Mouse (Mus musculus) ovary, adult 18-20 months (tissue): ENCODE measurements at regions not wholly inside any gene's neighbourhood (a gene's known extent, or its start where the extent isn't known, plus 50 kb on each side); places are given as distances from the start of the nearest gene placed in this dataset.
A peak's percentile ranks its signal among the peaks of the same experiment; 100 is the strongest.

ENCODE experiments used
- DNase-seq: peaks from one replicate; pipeline ENCODE4 v3.0.0; 2022; ENCODE audit warnings: low spot score, mixed read lengths

- DNase-seq = no peak
Measured at GRCm38 (mm10) chr9:59153126-59153525, 116.9 kb upstream of the Neo1 start.

- DNase-seq = no peak
Measured at GRCm38 (mm10) chr9:59144256-59144800, 108.1 kb upstream of the Neo1 start.

- no peak for DNase-seq
Measured at GRCm38 (mm10) chr9:59143610-59144009, 107.4 kb upstream of the Neo1 start.

- peak; percentile 12 for DNase-seq
Measured at GRCm38 (mm10) chr9:59134171-59135041, 98.2 kb upstream of the Neo1 start.

DNA sequence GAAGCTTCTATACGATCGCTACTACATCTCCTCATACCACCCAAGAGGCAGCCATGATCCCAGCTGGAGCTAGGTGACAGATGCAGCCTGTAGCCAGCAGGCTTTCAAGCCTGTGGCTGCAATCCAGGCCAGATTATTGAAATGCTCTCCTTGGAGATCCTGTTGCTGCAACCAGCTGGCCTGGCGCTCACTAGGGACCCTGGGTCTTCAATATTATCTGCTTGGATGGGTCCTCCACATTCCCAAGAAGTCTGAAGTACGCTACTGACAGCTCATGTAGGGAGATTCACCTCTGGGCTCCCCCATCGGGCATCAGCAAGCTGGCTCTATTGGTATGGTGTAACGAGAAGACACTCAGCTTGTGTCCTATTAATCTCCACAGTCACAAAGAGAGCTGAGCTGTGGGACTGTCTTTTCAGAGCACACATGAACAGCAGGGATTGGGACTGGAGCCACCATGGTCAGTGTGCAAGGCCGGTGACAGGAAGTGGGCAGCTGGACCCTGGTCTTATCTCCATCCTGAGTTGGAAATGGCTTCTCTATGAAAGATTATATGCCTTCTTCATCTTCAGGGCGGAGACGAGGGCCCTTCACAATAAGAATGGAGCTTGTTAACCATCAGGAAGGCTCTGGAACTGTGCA lies 93.6 kb upstream of the Neo1 start:
- DNase-seq = no peak

GRCm38 (mm10) chr9:59129252-59129651 lies 93.0 kb upstream of the Neo1 start:
- no peak for DNase-seq

DNA sequence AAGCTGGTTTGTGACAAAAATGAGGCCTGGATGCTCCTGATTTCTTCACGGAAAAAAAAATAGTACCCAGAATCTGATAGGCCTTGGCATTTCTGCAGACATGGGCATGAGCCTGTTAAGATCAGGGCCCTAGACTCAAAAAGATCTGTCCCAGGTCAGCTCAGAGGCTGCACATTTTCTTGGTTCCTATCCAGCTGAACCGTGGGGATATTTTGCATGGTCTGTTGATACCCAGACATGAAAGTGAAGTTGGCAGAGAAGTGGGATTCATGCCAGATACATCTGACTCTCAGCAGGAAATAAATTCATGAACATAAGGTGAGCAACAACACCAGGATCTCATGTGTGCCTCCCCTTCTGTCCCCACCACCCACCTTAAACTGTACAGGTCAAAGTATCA lies 91.8 kb upstream of the Neo1 start:
- DNase-seq = no peak

GRCm38 (mm10) chr9:59125886-59126285 lies 89.6 kb upstream of the Neo1 start:
- no peak for DNase-seq

- no peak for DNase-seq
Measured at GRCm38 (mm10) chr9:59116561-59116960, 80.3 kb upstream of the Neo1 start.

GRCm38 (mm10) chr9:59113859-59114258 lies 77.6 kb upstream of the Neo1 start:
- DNase-seq = no peak

DNA sequence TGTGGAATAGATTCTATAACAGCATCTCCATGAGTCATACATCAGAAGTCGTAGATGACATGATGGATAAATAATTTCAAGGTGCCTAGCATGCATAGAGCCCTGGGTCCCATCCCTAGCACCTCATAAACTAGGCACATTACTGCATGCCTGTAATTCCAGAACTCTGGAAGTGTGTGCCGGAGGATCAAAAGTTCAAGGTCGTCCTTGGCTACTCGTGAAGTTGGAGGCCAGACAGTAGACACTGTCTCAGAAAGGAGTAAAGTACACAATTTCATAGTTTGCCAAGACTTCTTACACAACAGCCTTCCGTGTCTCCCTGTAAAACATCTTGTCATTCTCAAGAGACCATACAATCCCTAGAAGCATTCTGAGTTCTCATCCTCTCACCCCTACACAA lies 63.5 kb upstream of the Neo1 start:
- no peak for DNase-seq

GRCm38 (mm10) chr9:59097564-59097963 lies 61.3 kb upstream of the Neo1 start:
- DNase-seq = no peak

GRCm38 (mm10) chr9:59096551-59097268 lies 60.5 kb upstream of the Neo1 start:
- no peak for DNase-seq

DNA sequence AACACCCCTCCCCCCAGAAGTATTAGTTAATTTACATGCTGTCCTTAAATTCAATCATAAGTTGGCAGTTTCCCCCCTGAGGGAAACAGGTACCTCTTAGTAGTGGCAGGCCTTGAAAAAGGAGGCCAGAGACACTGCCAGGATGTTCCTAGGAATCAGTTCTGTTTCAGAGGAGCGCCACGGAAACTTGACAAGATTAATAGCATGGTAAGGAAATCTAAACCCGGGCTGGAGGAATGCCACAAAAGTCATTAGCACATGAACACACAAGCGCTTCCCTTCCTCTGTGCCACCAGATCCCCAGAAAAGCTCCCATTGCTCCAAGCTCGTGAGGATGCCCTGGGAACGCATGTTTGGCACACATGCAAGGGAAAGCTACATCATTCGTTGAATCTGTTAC lies 59.4 kb upstream of the Neo1 start:
- no peak for DNase-seq

DNA sequence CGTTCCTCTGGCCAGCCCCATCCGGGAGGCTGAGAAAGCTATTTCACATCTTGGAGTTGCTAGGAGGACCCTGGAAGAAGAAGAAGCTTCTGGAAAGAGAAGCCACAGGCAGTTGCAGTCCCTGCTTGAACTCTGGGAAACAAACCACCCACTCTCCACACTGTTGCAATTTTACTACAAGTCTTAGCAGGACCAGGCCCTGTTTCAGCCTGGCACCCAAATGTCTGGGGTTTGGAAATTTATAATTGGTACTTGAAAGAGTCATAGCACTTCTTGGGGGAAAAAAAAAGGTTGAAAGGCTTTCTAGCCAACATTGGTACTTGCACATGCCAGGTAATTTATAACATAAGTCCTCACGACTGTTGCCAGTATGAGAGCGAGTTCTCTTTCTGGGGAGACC lies 57.9 kb upstream of the Neo1 start:
- DNase-seq = no peak

GRCm38 (mm10) chr9:59091179-59091578 lies 54.9 kb upstream of the Neo1 start:
- no peak for DNase-seq

DNA sequence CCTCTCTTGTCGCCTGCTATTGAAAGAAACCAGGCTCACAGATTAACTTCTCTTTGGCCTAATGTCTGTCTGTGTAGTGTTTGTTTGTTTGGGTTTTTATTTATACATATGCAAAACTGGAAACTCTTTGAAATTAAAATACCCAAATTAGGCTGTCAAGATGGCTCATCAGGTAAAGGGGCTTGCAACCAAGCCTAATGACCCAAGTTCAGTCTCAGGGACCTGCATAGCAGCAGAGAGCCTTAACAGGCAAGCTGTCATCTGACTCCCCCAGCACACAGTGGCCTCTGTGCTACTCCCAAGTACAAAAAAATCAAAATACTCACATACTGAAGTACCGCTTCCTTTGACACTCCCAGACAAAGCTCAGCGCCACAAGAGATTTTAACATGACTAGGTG lies 51.5 kb upstream of the Neo1 start:
- no peak for DNase-seq

GRCm38 (mm10) chr9:59087112-59087511 lies 50.9 kb upstream of the Neo1 start:
- DNase-seq = no peak

GRCm38 (mm10) chr9:59086556-59087102 lies 50.4 kb upstream of the Neo1 start:
- DNase-seq = no peak
